Mouse (Mus musculus): Measurements from ENCODE around the gene Kcnab2. TPM values are rescaled to one million over a fixed set of nuclear protein-coding genes. Genes with fewer than 3 reads are reported as not detected.

The Kcnab2 gene
- polyA plus RNA-seq, 1 experiment from 2014 or later: 2.6 TPM

GRCm38 (mm10) chr4:152392192-152392591 lies 85.5 kb downstream of the Kcnab2 start:
- ATAC-seq (no peak), DNase-seq (ENCODE audit: low spot score) (no peak)
- WGBS: 68% methylated on average over 5 of the region's 5 CpGs
- Histone ChIP-seq H3K4me1 (ENCODE audit: insufficient read depth, low read depth, low read length) (no peaks in the 10 kb centered on the region), H3K36me3 (ENCODE audit: insufficient read depth, low read length) (no peaks in the 10 kb centered on the region), H3K4me2 (replicated peaks; ENCODE audit: low read depth, low read length) (no peak overlapping the region), H3K9ac (replicated peaks; ENCODE audit: low read depth) (no peak overlapping the region), H3K27me3 (replicated peaks; ENCODE audit: insufficient read depth, low read length) (no peaks in the 10 kb centered on the region), H3K9me3 (ENCODE audit: low read length) (no peaks in the 10 kb centered on the region), H3K4me3 (ENCODE audit: low read depth, low read length) (no peak overlapping the region), H3K27ac (ENCODE audit: low read length) (no peak overlapping the region)
- no peak for TF ChIP-seq EP300 (IDR thresholded peaks at IDR 0.05)
- TF ChIP-seq CTCF (IDR thresholded peaks at IDR 0.05): no peak

GRCm38 (mm10) chr4:152385644-152386043 lies 92.0 kb downstream of the Kcnab2 start:
- no peak for DNase-seq (ENCODE audit: low spot score)
- TF ChIP-seq EP300 (IDR thresholded peaks at IDR 0.05) (no peak), CTCF (IDR thresholded peaks at IDR 0.05) (peak; percentile 48)
- Histone ChIP-seq H3K9me3 (ENCODE audit: low read length) (no peaks in the 10 kb centered on the region), H3K9ac (replicated peaks; ENCODE audit: low read depth) (no peak overlapping the region), H3K4me2 (replicated peaks; ENCODE audit: low read depth, low read length) (no peak overlapping the region), H3K27me3 (replicated peaks; ENCODE audit: insufficient read depth, low read length) (no peaks in the 10 kb centered on the region), H3K4me1 (ENCODE audit: insufficient read depth, low read depth, low read length) (no peaks in the 10 kb centered on the region), H3K4me3 (ENCODE audit: low read depth, low read length) (no peak overlapping the region), H3K36me3 (ENCODE audit: insufficient read depth, low read length) (no peaks in the 10 kb centered on the region), H3K27ac (ENCODE audit: low read length) (no peak overlapping the region)
- 60% methylated on average over 16 of the region's 16 CpGs for WGBS
- no peak for ATAC-seq

- no peak overlapping the region for H3K27ac ChIP-seq (ENCODE audit: low read length)
- no peaks in the 10 kb centered on the region for H3K27me3 ChIP-seq (replicated peaks; ENCODE audit: insufficient read depth, low read length)
- WGBS: 80% methylated on average over 17 of the region's 17 CpGs
- H3K4me2 ChIP-seq (replicated peaks; ENCODE audit: low read depth, low read length): no peak overlapping the region
- no peaks in the 10 kb centered on the region for H3K4me1 ChIP-seq (ENCODE audit: insufficient read depth, low read depth, low read length)
- no peak for TF ChIP-seq EP300 (IDR thresholded peaks at IDR 0.05)
- TF ChIP-seq CTCF (IDR thresholded peaks at IDR 0.05): no peak
- no peak for DNase-seq (ENCODE audit: low spot score)
- no peak overlapping the region for H3K4me3 ChIP-seq (ENCODE audit: low read depth, low read length)
- ATAC-seq: no peak
- H3K9me3 ChIP-seq (ENCODE audit: low read length): no peaks in the 10 kb centered on the region
- no peak overlapping the region for H3K9ac ChIP-seq (replicated peaks; ENCODE audit: low read depth)
- no peaks in the 10 kb centered on the region for H3K36me3 ChIP-seq (ENCODE audit: insufficient read depth, low read length)
Measured at GRCm38 (mm10) chr4:152382528-152383252, 95.0 kb downstream of the Kcnab2 start.

- H3K36me3 ChIP-seq (ENCODE audit: insufficient read depth, low read length): no peaks in the 10 kb centered on the region
- no peak for ATAC-seq
- DNase-seq (ENCODE audit: low spot score): no peak
- TF ChIP-seq CTCF (IDR thresholded peaks at IDR 0.05) (no peak), EP300 (IDR thresholded peaks at IDR 0.05) (no peak)
- no peaks in the 10 kb centered on the region for H3K4me1 ChIP-seq (ENCODE audit: insufficient read depth, low read depth, low read length)
- H3K4me2 ChIP-seq (replicated peaks; ENCODE audit: low read depth, low read length): no peak overlapping the region
- H3K9ac ChIP-seq (replicated peaks; ENCODE audit: low read depth): no peak overlapping the region
- no peak overlapping the region for H3K27ac ChIP-seq (ENCODE audit: low read length)
- 71% methylated on average over 7 of the region's 7 CpGs for WGBS
- no peaks in the 10 kb centered on the region for H3K9me3 ChIP-seq (ENCODE audit: low read length)
- H3K4me3 ChIP-seq (ENCODE audit: low read depth, low read length): no peak overlapping the region
- H3K27me3 ChIP-seq (replicated peaks; ENCODE audit: insufficient read depth, low read length): no peaks in the 10 kb centered on the region
Measured at GRCm38 (mm10) chr4:152365228-152365627, 112.4 kb downstream of the Kcnab2 start.

GRCm38 (mm10) chr4:152362180-152362579 lies 115.5 kb downstream of the Kcnab2 start:
- 29% methylated on average over 8 of the region's 9 CpGs for WGBS
- peak; percentile 31; the same call in 1 of the 2 replicates for ATAC-seq
- no peak overlapping the region for H3K4me2 ChIP-seq (replicated peaks; ENCODE audit: low read depth, low read length)

GRCm38 (mm10) chr4:152360855-152361254 lies 116.8 kb downstream of the Kcnab2 start:
- H3K27ac ChIP-seq (ENCODE audit: low read length): no peak overlapping the region
- H3K36me3 ChIP-seq (ENCODE audit: insufficient read depth, low read length): no peaks in the 10 kb centered on the region
- H3K9ac ChIP-seq (replicated peaks; ENCODE audit: low read depth): no peak overlapping the region
- under 1% methylated on average over 23 of the region's 24 CpGs for WGBS
- no peaks in the 10 kb centered on the region for H3K27me3 ChIP-seq (replicated peaks; ENCODE audit: insufficient read depth, low read length)
- H3K4me1 ChIP-seq (ENCODE audit: insufficient read depth, low read depth, low read length): no peaks in the 10 kb centered on the region
- peak; percentile 40 for ATAC-seq
- peak; percentile 53 for DNase-seq (ENCODE audit: low spot score)
- H3K4me3 ChIP-seq (ENCODE audit: low read depth, low read length): no peak overlapping the region
- H3K9me3 ChIP-seq (ENCODE audit: low read length): no peaks in the 10 kb centered on the region
- H3K4me2 ChIP-seq (replicated peaks; ENCODE audit: low read depth, low read length): peak overlapping the region; percentile 19; the same call in 1 of the 2 replicates
- TF ChIP-seq CTCF (IDR thresholded peaks at IDR 0.05) (no peak), EP300 (IDR thresholded peaks at IDR 0.05) (no peak)

More at GRCm38 (mm10) chr4:152362180-152362579, 115.5 kb downstream of the Kcnab2 start:
- Histone ChIP-seq H3K36me3 (ENCODE audit: insufficient read depth, low read length) (no peaks in the 10 kb centered on the region), H3K4me3 (ENCODE audit: low read depth, low read length) (no peak overlapping the region), H3K27me3 (replicated peaks; ENCODE audit: insufficient read depth, low read length) (no peaks in the 10 kb centered on the region), H3K9ac (replicated peaks; ENCODE audit: low read depth) (no peak overlapping the region), H3K4me1 (ENCODE audit: insufficient read depth, low read depth, low read length) (no peaks in the 10 kb centered on the region), H3K9me3 (ENCODE audit: low read length) (no peaks in the 10 kb centered on the region), H3K27ac (ENCODE audit: low read length) (no peak overlapping the region)
- DNase-seq (ENCODE audit: low spot score): no peak
- no peak for TF ChIP-seq CTCF (IDR thresholded peaks at IDR 0.05)
- no peak for TF ChIP-seq EP300 (IDR thresholded peaks at IDR 0.05)

All from lung, postnatal 0 days (tissue).